Mouse (Mus musculus): ENCODE measurements around the gene Ttll7.

DNA sequence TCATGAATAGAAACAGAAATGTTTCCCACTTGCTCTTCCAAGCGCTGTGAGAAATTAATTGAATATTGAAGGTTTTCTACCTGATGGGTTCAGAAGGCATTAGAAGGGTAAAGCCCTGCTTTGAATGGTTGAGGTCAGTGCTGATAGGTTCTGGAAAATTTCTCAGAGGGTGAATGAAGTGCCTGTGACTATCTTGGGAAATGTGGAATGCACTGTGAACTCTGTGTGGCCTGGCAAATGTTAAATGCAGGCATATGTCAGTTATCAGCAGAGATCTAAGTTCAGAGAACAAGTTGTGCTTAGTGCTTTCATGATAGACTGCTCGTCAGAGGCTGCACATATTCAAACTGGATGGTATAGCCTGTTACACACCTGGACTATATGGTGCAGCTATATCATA, 147.0 kb downstream of the Ttll7 start:
- no peak for TF ChIP-seq CTCF (IDR thresholded peaks at IDR 0.05; ENCODE audit: extremely low read depth, insufficient read depth, insufficient read length, insufficient replicate concordance)
- TF ChIP-seq POLR2A (IDR thresholded peaks at IDR 0.05; ENCODE audit: low read depth, low read length), result no peak
